24 mouse cellular contexts compared by ENCODE assay signal in the genomic region with DNA sequence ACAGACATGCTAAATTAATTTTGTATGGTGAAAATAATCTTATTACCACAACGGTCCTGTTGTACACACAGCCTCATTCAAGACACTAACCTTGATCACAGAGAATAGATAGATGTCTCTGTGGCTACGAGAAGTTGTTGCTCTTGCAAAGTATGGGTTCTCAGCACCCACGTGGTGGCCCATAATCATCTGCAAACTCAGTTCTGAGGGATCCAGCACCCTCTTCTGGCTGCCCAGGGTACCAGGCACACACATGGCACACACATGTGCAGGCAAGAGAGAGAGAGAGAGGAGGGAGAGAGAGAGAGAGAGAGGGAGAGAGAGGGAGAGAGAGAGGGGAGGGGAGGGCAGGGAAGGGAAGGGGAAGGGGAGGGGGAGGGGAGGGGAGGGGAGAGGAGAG.
DNase-seq lines count a peak whose midpoint lies in the region; ATAC-seq and TF ChIP-seq lines count a peak whose summit lies in the region.
"Had no signal": no experiment of that assay in that cellular context is flagged by ENCODE, and none has a peak within 500 bp of the region (broad histone marks: within the 10 kb centered on the region; RNA-seq: fewer than 3 reads in every experiment).

No protein-coding gene starts in this region.

- intact Hi-C loops in gastrocnemius, postnatal 14 days (cut with DNase I; ENCODE audit: low total_unique reads): no loop called here

- WGBS in heart, embryonic 10.5 days: 88% methylated on average over 3 of the region's 3 CpGs
- WGBS in embryonic facial prominence, embryonic 14.5 days: 79% methylated on average over 3 of the region's 3 CpGs
- 90% methylated on average over 3 of the region's 3 CpGs for WGBS in limb, embryonic 14.5 days
- 97% methylated on average over 3 of the region's 3 CpGs for WGBS in kidney, adult 2 months

- H3K27ac ChIP-seq in heart, embryonic 10.5 days: peak overlapping the region; percentile 86; the same call in 1 of the 2 replicates
- H3K27ac ChIP-seq in embryonic facial prominence, embryonic 14.5 days (replicated peaks; ENCODE audit: low read depth, low read length): peak overlapping the region; percentile 82; the same call in 1 of the 2 replicates
- peak overlapping the region; percentile 88; the same call in 1 of the 2 replicates for H3K27ac ChIP-seq in limb, embryonic 14.5 days (replicated peaks; ENCODE audit: low read depth, low read length)
- no peak overlapping the region for H3K27ac ChIP-seq in kidney, adult 2 months (ENCODE audit: insufficient read depth, low read depth, low read length)
- H3K27ac ChIP-seq: hindbrain, embryonic 14.5 days; liver, embryonic 13.5 days had no signal

- H3K4me1 ChIP-seq in heart, embryonic 10.5 days: peaks cover 36% of the 10 kb centered on the region
- H3K4me1 ChIP-seq in embryonic facial prominence, embryonic 14.5 days (ENCODE audit: control insufficient read depth, insufficient read depth, low read length): peaks cover 31% of the 10 kb centered on the region
- H3K4me1 ChIP-seq in limb, embryonic 14.5 days (ENCODE audit: control insufficient read depth, insufficient read depth, low read length): peaks cover 30% of the 10 kb centered on the region
- H3K4me1 ChIP-seq in kidney, adult 2 months (ENCODE audit: control insufficient read depth, insufficient read depth, low read length): peaks cover 6% of the 10 kb centered on the region; the same call in 1 of the 2 replicates

- no peaks in the 10 kb centered on the region for H3K27me3 ChIP-seq in heart, embryonic 10.5 days (ENCODE audit: insufficient read depth, poor library complexity, severe bottlenecking)
- no peaks in the 10 kb centered on the region for H3K27me3 ChIP-seq in embryonic facial prominence, embryonic 14.5 days (replicated peaks; ENCODE audit: control insufficient read depth, insufficient read depth, low read length)
- no peaks in the 10 kb centered on the region for H3K27me3 ChIP-seq in limb, embryonic 14.5 days (ENCODE audit: control insufficient read depth, insufficient read depth, low read length)
- no peaks in the 10 kb centered on the region for H3K27me3 ChIP-seq in kidney, adult 2 months (replicated peaks; ENCODE audit: control insufficient read depth, insufficient read depth, low read length)
- H3K27me3 ChIP-seq: liver, embryonic 13.5 days had no signal

- no peak overlapping the region for H3K4me2 ChIP-seq in embryonic facial prominence, embryonic 14.5 days (ENCODE audit: low read depth, low read length)
- no peak overlapping the region for H3K4me2 ChIP-seq in limb, embryonic 14.5 days (replicated peaks; ENCODE audit: low read depth, low read length, severe bottlenecking)
- H3K4me2 ChIP-seq: hindbrain, embryonic 14.5 days; liver, embryonic 13.5 days had no signal

- TF ChIP-seq POLR2A in limb, embryonic 14.5 days (IDR thresholded peaks at IDR 0.05; ENCODE audit: borderline replicate concordance, extremely low read depth, insufficient read depth, insufficient read length): no peak
- no peak for TF ChIP-seq POLR2A in kidney, adult 2 months (IDR thresholded peaks at IDR 0.05; ENCODE audit: low read depth, low read length)

- no peaks in the 10 kb centered on the region for H3K36me3 ChIP-seq in heart, embryonic 10.5 days
- no peaks in the 10 kb centered on the region for H3K36me3 ChIP-seq in embryonic facial prominence, embryonic 14.5 days (ENCODE audit: control insufficient read depth, insufficient read depth, low read length)
- no peaks in the 10 kb centered on the region for H3K36me3 ChIP-seq in limb, embryonic 14.5 days (ENCODE audit: control insufficient read depth, insufficient read depth, low read length)
- H3K36me3 ChIP-seq in kidney, adult 2 months (ENCODE audit: control insufficient read depth, insufficient read depth, low read length): no peaks in the 10 kb centered on the region
- H3K36me3 ChIP-seq: forebrain, embryonic 10.5 days; liver, embryonic 13.5 days had no signal

- H3K9me3 ChIP-seq in heart, embryonic 10.5 days: no peaks in the 10 kb centered on the region
- H3K9me3 ChIP-seq in embryonic facial prominence, embryonic 14.5 days (ENCODE audit: control insufficient read depth, low read length): 0 out of 2 replicates have a peak, but pooled peaks cover 7% of the 10 kb centered on the region
- H3K9me3 ChIP-seq in limb, embryonic 14.5 days (ENCODE audit: control insufficient read depth, low read length): no peaks in the 10 kb centered on the region
- H3K9me3 ChIP-seq: liver, embryonic 13.5 days had no signal

- TF ChIP-seq CTCF in kidney, adult 2 months (conservative IDR thresholded peaks at IDR 0.05; ENCODE audit: insufficient read depth, insufficient read length, low read depth, low read length): no peak

- no peak overlapping the region for H3K4me3 ChIP-seq in heart, embryonic 10.5 days
- no peak overlapping the region for H3K4me3 ChIP-seq in embryonic facial prominence, embryonic 14.5 days (ENCODE audit: low read depth, low read length)
- H3K4me3 ChIP-seq in limb, embryonic 14.5 days (replicated peaks; ENCODE audit: low read length): no peak overlapping the region
- H3K4me3 ChIP-seq in kidney, adult 2 months (ENCODE audit: insufficient read depth, low read depth, low read length): no peak overlapping the region
- H3K4me3 ChIP-seq: liver, embryonic 13.5 days had no signal

- no peak overlapping the region for H3K9ac ChIP-seq in embryonic facial prominence, embryonic 14.5 days (ENCODE audit: low read depth, low read length)
- no peak overlapping the region for H3K9ac ChIP-seq in limb, embryonic 14.5 days (ENCODE audit: low read depth, low read length, severe bottlenecking)
- H3K9ac ChIP-seq: hindbrain, embryonic 14.5 days; liver, embryonic 13.5 days had no signal

- ATAC-seq in embryonic facial prominence, embryonic 14.5 days (ENCODE audit: low read depth): no peak
- no peak for ATAC-seq in limb, embryonic 14.5 days (ENCODE audit: low FRiP score, low read depth)
- ATAC-seq: forebrain, embryonic 16.5 days had no signal

- peak; percentile 39 for DNase-seq in heart, embryonic 10.5 days (ENCODE audit: low spot score)
- no peak for DNase-seq in heart, adult 9 months (ENCODE audit: low spot score in 2 of 2)
- DNase-seq in ES-CJ7 (ENCODE audit: low read depth, low spot score): peak; percentile 23
- no peak for DNase-seq in embryonic facial prominence, embryonic 14.5 days (ENCODE audit: low spot score)
- DNase-seq in limb, embryonic 14.5 days (ENCODE audit: low spot score): no peak
- DNase-seq in spleen, postnatal 4 days (ENCODE audit: low spot score in 2 of 2): no peak
- no peak for DNase-seq in kidney, adult 2 months
- no peak for DNase-seq in gastrocnemius, postnatal 14 days
- DNase-seq: adrenal gland, adult 2 months; cerebellum, adult 2 months; cerebellum, postnatal 14 days; heart, postnatal 4 days; kidney, adult 9 months; kidney, postnatal 10 days; layer of hippocampus, postnatal 36 days; left cerebral cortex, postnatal 4 days; liver, embryonic 13.5 days; lung, adult 18-20 months; lung, postnatal 14 days; midbrain, embryonic 14.5 days; right cerebral cortex, adult 18-20 months had no signal

Comparison
In these comparisons a context has a peak if more than half of its experiments do, and no peak if none do; other contexts are left out.
1. DNase-seq: peak in heart, embryonic 10.5 days (single experiment) and ES-CJ7 (single experiment); none in heart, adult 9 months (0 of 2), embryonic facial prominence, embryonic 14.5 days (single experiment), limb, embryonic 14.5 days (single experiment), spleen, postnatal 4 days (0 of 2), kidney, adult 2 months (single experiment) and gastrocnemius, postnatal 14 days (single experiment).